Mouse (Mus musculus): ENCODE data around the gene Clec1a. TPM values are rescaled to one million over a fixed set of nuclear protein-coding genes. Genes with fewer than 3 reads are reported as not detected.
"Not testable (repeated sequence)": the region's sequence is repeated elsewhere in the genome, so short reads cannot be mapped to it uniquely, and the experiment has no call there.

Gene Clec1a
- total RNA-seq (2021) = 10 to 100 TPM; 10.6 to 13.2 TPM

DNA sequence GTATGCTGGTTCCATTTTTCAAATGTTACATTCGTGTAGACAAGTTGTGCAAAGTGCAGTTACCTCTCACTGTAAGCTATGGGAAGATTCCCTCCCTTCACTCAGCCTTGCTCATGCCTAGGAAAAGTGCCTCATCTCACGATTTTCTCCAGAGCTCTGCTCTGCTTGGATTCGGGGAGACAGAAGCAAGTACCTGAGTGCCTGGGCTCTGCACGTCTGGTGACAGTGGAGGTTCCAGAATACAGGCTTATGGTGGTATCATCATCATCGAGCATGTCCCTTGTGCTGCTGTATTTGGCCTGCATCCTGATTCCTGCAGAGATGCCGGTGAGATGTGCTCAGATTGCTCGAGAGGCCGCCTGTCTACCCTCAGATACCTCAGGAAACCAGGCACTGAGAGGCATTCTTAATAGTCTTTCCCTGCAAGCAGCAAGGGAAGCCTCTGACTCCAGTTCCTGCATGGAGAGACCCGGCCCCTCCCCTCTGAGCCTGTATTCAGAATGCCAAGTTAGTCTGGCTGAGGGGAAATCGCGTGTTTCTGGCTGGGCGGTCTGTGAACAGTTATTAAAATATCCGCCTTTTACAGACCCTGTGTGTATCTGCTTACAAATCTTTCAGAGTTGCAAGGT is at the start of gene Clec1a:
Gene Clec1a (minus strand): TSS at position 590 of the 629 bp plus-strand sequence.
- peak; percentile 47 for DNase-seq

DNA sequence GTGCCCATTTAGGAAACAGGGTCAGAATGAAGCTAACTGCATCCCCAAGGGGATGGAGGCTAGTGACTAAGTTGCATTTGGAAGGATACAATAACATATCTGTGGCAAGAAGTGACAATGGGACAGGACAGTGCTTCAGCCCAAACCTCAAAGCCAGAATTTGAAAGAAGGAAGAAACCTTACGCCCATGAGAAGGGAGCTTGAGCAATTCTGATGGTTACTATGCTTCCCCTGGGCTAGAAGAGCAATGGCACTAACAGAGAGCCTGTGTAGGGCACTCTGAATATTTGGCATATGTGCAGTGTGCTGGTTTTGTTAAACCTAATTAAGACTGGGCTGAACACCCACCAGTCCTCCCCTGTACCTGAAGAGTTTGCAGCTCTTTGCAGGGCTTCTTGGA is 47.7 kb upstream of the Clec1a start:
- DNase-seq = not testable (repeated sequence)

DNA sequence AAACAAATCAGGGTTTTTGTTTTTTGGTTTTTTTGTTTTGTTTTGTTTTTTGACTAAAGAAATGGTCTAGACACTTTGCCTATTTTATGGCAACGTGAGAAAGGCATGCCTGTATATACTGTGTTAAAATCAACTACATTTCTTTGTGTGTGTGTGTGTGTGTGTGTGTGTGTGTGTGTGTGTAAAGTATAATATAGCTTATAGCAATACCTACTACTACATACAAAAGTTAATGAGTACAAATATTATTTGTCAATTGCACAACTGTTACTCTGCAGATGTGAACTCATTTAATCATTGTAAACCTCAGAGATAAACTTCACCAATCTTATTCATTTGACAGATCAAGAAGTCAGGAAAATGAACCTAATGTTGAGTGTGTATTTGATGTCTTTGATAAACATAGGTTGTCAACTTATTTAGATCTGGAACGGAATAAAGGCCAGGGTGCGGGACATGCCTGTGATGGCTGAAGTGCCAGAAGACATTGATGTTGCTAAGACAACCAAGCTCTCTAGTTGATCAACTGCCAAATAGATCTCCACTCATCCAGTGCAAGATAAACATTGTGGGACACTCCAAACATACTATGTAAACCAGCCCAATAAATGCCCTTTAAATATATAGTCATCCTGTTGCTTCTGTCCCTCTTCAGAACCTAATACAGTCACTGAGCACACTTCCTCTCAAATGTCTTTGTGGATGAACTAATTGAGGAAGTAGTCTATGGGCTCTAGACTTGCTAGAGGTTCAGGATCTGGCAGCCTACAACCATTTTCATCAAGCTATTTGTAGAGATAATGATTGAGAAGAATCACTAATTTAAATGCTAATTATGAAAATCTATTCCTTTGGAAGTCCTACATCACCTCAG is 45.8 kb upstream of the Clec1a start:
- no peak for DNase-seq

DNA sequence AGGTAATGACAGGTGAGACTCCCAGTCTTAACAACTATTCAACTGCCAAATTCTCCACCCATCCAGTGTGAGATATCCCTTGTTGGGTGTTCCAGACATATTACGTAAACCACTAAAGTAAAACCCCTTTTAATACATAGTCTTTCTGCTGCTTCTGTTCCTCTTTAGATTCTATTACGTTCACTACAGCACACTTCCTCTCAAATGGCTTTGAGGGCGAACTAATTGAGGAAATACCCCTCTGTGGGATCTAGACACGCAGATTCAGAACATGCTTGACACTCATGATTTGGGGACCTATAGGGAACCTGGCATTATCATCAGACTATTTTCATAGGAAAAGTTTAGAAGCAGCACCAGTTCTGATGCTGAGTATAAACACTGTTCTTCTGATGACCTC is 43.1 kb upstream of the Clec1a start:
- DNase-seq = no peak

DNA sequence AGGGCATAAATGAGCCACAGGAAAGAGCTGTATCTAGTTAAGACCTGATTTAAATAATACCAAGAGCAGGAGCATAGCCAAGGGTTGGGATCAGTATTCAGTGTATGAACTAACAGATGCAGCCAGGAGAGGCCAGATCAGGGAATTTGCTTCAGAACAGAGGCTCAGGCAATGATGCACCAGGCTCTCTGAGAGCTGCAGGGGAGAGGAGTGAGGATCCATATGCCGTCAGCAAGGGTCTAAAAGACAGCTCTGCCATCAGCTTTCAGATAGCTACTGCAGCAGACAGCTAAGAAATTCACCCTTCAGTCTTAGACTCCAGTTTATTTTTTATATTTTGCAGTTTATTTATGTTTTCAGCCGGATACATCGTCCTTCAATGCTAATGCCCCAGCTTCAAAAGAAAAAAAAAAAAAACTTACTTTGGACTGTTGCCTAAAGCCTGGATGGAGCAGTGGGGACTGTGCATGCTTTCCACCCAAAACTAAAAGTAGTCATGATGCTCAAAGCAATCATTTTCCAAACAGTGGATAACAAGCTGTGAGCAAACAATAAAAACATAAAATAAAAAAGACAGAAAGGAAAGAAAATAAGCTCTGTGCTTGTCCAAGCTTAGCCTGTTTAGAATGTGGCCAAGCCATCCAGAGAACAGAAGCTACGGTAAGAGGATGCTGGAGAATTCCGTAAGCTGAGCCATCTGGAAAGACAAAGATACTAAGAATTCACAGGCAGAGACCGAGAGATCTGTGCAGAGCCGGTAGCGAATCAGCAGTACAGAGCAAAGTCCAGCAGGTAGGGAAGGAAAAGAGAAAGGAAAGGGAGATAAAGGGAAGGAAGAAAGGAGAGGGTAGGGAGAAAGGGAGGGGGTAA is 28.5 kb upstream of the Clec1a start:
- no peak for DNase-seq

DNA sequence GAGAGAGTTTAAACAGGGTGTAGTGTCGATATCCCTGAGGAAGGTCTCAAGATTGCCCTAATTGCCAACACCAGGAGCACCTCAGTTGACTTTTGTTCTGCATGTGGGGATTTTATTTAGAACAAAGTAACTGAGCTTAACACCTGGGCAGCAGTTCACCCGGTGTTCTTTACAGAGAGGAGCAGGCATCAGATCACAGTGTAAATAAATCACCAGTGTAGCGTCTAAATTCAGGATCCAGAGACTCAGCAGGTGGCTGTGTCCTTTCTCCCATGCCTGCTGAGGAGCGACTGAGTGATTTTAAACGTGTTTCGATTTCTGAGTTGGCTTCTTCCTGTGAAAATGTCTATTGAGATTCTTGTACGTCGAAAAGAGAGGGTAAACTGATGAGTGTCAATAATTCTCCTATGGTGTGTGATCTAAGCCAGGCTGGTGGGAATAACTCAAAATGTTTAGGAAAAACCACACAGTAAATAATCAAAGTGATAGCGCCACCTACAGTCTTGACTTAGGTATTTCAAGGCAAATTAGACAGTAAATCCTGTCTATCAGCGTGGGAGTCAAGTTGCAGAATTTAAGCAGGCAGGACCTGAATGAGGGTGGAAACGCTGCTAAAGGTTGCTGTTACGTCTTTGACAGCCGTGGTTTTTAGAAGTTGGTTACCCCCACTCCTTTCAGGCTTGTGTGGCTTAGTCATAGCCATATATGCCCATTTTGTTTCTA is 24.8 kb upstream of the Clec1a start:
- peak; percentile 10 for DNase-seq

DNA sequence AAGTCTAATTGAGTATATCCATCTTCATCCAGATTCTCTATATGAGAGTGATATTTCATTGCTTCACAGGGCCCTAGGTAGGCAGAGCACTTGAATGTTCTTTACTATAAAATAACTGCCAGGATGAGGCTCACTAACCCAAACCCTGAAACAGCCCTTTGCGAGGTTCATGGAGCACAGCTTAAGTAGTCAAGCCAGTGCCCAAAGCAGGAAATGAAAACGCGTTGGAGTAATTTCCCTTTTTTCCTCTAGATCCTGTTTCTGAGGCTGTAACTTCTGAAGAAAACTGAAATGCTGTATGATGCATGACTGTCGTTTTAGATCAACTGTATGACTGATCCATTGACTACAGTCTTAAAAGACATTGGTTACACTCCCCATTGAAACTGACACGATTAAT is 20.8 kb upstream of the Clec1a start:
- DNase-seq = no peak

DNA sequence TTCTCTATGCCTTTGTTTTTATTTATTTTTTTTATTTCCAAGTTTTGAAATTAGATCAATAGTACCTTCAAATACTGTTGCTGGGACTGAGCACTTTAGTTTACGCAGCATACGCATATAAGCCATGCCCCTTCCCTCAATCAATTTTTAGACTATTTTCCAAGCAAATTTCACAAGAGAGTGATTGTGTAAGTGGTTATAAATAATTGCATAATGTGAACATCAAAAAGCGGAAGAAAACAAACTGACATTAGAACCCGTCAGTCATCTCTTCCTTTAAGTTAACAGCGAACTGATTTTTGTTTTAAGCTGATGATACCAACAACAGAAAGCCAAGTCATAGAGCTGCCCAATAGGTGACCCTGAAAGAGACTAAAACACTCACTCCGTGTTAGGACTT is 19.6 kb upstream of the Clec1a start:
- DNase-seq = no peak

DNA sequence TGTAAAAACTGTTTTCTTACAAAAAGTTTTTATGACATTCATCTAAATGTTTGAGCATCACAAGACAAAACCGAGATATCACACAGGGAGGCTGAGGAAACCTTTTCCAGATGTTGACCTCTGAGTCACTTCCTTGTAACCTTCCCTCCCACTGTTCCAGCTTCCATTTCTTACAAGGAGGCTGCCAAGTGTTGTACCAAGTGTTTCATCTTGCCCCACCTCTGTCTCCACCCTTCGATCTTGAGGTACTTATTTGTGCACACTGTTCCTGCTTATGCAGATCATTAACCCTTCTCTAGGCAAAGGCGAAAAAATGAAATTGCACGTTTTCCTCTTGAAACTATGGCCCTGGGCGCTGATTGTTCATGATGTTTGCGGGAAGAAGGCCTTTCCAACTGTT is 2.1 kb downstream of the Clec1a start:
- DNase-seq = no peak

DNA sequence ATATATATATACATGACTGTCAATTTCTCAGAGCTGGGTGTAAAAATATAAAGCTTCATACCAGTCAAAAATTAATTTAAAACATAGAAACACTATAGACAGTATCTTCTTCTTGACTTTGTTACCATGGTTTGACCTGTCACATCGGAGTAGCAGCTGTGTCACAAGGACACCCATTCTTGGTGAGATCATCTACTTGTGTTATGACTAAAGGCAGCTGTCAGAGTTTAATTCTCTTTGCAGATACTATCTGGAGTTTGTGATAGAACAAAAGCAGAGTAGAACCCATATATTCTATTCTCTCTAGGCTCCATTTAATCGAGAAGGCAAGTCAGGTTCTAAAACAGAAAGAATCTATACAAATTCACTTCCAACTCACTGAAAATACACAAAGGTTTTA is 13.8 kb downstream of the Clec1a start:
- DNase-seq = no peak

DNA sequence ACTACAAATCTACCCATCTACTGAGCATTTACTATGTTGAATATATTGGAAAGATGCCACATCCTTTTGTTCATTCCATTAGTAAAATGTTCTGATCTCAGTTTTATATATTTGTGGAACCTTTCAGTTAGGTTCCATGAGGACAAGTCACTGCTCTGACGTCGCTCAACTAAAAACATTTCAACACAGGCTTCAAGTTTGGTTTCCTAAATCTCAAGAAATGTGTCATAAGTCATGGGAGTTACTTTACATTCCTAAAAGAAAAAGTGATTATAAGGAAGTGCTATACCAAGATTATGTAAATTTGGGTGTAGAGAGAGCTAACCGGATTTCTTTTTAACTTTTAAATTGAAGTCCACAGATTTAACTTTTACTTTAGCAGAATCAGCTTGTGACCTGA is 15.8 kb downstream of the Clec1a start:
- no peak for DNase-seq

DNA sequence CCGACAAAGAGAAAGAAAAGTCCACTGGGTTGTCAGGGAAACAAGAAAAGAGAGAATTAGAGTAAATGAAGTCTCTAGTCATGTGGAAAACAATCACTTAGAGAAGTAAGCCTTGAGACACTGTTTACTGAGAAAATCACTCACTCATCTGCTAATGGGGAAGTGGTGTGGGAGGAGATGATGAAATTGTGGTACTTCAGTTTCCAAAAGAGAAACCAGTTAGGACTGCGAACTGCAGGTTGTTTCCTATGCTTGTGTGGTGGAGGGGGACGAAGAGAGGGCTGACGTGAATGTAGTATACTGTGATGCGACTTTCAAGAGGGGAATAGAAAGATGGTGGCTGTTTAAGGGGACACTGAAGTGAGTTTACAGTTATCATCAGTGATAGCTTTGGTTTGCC is 17.6 kb downstream of the Clec1a start:
- no peak for DNase-seq

DNA sequence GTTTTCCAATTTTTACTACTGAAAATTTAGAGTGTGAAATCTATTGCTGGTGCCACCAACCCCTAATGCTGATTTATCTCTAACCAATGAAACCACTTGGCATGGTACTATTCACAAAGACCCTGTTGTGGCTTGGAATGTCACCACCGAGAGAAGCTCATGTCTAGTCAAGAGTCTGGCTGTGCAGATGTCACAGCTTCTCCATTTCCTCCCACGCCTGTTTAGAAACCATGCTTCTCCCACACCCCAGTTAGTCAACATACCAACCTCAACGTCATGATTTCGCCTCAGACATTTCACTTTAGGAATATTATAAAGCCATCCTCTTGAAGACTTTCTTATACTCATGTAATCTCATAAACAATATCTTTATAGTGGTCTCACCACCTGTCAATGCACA is 24.5 kb downstream of the Clec1a start:
- DNase-seq = no peak

DNA sequence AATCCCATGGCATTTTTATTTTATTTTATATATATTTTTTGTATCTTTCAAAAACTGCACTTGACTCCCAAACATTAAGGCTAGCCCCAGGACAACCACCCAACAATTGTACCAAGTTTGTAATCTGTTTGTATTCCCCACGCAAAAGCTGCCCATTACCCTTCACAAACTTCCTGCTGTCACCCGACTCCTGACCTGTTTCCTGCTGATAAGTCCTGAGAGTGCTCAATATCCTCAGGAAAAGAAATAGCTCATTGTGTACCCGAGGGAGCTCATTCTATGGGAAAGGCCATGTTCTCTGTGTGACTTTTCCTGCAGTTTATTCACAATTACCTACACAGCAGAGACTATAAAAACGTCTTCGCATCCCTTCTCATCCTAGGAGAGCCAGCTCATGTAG is 26.0 kb downstream of the Clec1a start:
- peak; percentile 39 for DNase-seq

DNA sequence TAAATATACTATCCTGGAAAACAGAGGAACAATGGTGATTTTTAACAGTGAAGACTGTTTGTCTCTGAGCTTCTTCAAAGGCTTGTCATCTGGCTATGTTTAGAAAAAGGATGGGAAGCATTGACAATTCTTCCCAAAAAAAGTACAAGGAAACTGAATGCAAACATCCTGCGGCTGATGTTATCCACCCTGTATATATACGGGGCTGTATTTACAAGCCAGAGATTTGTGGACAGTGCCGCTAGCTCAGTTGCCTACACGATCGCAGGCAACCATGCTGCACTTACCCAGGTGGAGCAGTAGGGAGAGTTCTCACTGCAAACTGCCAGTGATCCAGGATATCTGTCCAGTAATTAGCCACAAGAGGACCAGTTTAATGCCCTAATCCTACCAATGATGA is 26.6 kb downstream of the Clec1a start:
- DNase-seq = no peak

DNA sequence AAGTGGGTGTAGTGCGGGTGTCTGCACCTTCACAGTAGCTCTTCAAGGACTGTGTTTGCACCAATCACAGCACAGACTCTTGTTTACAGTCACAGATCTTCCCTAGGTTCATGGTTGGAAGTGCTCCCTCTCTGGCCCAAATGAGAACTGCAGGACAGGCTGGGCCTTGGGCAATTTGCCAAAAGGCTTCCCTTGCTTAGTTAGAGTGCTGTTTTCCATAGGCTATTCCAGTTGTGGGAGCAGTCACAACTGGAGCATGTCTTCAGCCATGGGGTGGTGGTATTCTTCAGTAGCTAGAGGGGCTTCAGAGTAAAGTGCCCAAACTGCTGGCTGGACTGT is 28.1 kb downstream of the Clec1a start:
- DNase-seq = peak; percentile 91

DNA sequence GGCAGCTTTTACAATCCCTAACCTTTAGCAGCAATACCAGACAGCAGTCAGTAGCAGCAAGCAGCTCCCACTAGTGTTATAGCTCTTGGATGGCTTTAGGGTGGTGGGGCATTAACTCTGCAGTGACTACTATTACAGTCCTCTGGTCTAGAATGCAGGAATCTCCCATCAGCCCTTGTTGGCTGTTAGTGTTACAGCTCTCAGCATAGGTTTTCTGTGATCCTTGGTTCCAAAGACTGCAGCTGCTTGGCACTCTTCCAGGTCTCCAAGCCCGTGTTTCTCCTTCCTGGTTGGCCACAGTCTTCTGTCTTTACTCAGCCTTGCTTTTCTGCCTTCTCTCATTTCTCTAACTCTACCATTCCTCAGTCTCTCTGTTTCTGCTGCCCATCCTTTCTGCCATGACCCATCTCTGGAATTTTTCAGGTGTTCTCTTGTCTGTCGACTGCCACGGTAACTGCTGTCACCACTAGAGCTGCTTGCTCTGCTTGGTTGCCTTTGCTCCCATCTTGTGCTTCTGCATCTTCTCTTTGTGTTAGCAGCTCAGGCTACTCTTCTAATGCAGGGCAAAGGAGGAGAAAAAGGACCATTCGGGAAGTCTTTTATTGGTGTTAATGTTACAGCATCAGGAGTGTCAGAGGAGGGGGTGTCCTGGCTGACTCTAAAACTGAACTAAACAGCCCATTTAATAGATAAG is 28.6 kb downstream of the Clec1a start:
- DNase-seq = peak; percentile 40

DNA sequence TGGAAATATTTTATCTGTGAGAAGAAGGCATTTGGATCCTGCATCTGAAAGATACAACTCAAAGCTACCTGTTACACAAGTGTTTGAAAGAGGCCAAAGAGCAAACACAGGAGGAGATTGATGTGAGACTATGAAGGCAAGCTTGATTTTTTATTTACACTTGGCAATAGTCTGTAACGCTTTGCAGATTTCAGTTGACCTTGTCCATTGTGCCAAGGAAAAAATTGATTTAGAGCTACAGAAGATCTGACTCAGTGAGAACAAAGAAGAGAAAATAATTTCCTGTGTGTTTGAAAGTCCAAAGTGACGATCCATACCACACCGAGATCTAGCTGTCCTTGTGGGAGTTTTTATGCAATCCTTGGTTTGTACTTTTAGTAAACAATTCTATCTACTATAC is 29.5 kb downstream of the Clec1a start:
- DNase-seq = no peak

DNA sequence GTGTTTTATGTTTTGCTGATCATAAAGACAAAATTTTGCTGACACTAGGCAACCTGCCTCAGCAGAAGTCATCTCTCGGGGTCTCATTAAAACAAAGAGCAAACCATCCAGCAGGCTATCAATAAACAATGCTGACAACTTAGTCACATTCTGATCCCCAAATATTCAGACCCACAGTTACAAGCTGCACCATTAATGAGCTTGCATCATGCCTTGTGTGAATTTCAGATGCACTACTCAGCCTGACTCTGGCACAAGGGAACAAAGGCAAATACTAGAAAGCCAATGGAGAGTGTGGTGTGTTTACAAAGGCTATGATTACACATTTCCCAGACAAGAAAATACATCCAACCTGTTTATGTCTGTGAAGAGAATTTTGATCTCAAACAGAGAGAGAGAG is 37.6 kb downstream of the Clec1a start:
- DNase-seq = no peak

DNA sequence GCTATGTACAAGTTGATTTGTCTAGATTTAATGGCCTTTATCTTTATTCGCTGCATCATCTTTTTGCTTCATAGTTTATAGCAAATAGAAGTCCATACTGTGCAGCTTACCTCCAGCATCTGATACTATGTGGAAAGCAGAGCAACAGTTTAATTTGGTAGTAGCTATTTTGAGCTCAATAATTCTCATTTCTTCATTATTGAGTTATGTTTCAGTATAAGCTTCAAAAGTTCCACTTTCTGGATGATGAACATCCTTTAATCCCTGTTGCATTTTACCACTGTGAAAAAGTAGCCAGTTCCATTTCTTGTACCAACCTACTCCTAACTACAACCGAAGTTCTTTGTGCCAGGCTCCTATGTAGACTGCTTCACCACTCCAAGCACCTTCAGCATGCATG is 43.2 kb downstream of the Clec1a start, which contains the start of gene Clec9a:
Gene Clec9a (plus strand): TSS at position 301 of the 400 bp plus-strand sequence.
- DNase-seq = no peak

DNA sequence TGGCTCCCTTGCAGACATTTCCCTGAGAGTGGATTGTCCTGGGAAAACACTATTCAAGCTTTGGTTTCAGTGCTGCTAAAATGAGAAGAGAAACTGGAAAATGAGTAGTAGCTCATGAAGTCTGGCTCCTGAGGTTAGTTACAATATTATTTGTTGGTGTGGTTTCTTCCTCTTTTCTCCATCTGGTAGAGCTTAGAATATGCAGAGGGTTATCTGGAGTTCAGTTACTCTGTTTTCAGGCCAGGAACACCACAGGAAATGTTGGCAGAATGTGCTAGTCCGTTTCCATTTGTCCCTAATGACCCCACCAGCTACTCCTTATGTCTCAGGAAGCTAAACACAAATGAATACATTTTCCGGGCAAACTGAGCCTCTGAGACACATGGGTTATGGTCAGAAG is 44.5 kb downstream of the Clec1a start:
- DNase-seq = no peak

DNA sequence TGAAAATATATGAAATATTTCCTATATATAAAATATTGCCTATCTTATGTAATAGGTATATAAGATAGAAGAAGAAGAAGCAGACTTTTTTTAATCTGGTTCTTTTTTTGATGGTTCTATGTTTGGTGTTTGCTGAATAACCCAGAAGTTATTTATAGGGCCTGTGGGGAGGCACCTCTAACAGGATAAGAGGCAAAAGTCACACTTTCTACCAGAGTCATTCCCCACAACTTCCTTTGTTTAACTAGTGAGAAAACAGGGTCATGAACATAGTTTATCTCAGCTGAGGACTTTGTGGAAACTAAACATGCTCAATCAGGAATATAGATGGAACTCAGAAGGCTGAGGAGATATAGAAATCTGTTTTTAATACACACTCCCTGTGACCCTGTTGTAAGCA is 45.8 kb downstream of the Clec1a start:
- no peak for DNase-seq

All from heart, postnatal 4 days (tissue).